Mouse (Mus musculus) E14TG2a.4 (cell line): ENCODE measurements around the gene Kcna5.

Experiments
- CTCF ChIP-seq: conservative IDR thresholded peaks from 2 replicates; pipeline ENCODE4 v1.5.1; 2014; ENCODE audit warnings: low read length
- NANOG ChIP-seq: IDR thresholded peaks from 2 replicates; pipeline ENCODE4 v1.6.1; 2014; ENCODE audit warnings: borderline replicate concordance, low read length, mixed read lengths
- POU5F1 ChIP-seq: IDR thresholded peaks from 2 replicates; pipeline ENCODE4 v1.6.1; 2014; ENCODE audit warnings: low read length, borderline replicate concordance

DNA sequence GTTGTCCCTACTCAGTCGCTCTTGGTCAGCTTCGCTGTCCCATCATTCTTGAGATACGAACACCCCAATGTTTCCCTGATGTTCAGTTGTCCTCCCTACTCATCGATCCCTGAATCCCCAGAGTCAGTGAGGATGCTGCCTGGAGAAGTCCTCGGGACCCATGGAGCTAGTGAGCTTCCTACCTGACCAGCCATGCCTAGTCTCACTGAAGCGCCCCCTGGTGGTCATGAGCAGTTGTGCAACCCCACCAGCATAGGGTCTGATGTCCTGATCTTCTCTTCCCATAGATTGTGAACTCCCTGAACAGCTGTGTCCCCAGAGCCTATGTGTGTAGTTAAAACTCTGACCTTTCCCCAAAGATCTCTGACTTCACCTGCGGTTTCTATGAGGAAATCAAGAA is 47.9 kb upstream of the Kcna5 start:
- TF ChIP-seq CTCF (peak; percentile 84), POU5F1 (no peak), NANOG (no peak)
